Mouse (Mus musculus): ENCODE results near the gene Tmod1.

- TF ChIP-seq GATA1 (IDR thresholded peaks at IDR 0.05; ENCODE audit: borderline replicate concordance, low read length) (no peak), FLI1 (IDR thresholded peaks at IDR 0.05; ENCODE audit: low read length) (no peak)
These were observed 99.8 kb downstream of the Tmod1 start, which contains the start of the genes Ncbp1 and Tstd2 for GRCm38 (mm10) chr4:46138287-46139222.
